In the genomic region with DNA sequence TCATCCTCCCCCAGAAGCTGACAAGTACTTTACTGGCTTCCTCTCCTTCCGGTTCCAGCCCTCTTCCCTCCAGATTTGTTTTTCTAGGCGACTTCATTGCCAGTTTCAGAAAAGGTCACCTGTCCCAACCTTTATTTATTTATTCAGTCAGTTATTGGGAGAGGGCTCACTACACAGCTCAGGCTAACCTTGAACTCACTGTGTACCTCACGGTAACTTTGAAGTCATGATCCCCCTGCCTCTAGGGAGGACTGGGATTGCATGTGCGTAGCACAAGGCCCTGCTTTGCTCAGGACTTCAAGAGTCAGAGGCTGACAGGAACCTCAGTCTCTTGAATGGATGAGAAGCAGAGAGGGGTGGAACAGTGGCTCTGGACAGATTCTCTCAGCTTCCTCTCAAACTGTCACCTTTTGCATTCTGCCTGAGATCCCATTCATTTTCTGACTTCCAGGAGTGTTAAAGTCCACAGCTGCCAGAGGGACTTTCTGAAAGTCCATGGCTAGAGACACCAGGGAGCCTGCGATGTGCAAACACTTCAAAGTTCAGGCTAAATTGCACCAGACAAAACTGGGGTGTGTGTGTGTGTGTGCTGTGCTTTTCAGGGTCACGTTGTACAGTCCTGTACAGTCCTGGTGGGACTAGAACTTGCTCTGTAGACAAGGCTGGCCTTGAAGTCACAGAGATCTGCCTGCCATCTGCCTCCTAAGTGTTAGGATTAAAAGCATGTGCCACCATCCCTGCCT, we compare ENCODE assay signal across 16 mouse cellular contexts.
DNase-seq lines count a peak whose midpoint lies in the region; ATAC-seq and TF ChIP-seq lines count a peak whose summit lies in the region.
"Had no signal": no experiment of that assay in that cellular context is flagged by ENCODE, and none has a peak within 500 bp of the region (broad histone marks: within the 10 kb centered on the region; RNA-seq: fewer than 3 reads in every experiment).

No protein-coding gene starts in this region.

- no peak for TF ChIP-seq EP300 in liver, postnatal 0 days (IDR thresholded peaks at IDR 0.05; ENCODE audit: low read depth)

- no peaks in the 10 kb centered on the region for H3K4me1 ChIP-seq in heart, embryonic 11.5 days (ENCODE audit: control insufficient read depth, insufficient read depth, low read length)
- peaks cover 3% of the 10 kb centered on the region; the same call in 1 of the 2 replicates for H3K4me1 ChIP-seq in intestine, embryonic 16.5 days (ENCODE audit: control insufficient read depth, insufficient read depth, low read length)
- no peaks in the 10 kb centered on the region for H3K4me1 ChIP-seq in liver, embryonic 13.5 days (replicated peaks)
- H3K4me1 ChIP-seq in liver, postnatal 0 days (ENCODE audit: insufficient read depth) = no peaks in the 10 kb centered on the region; the same call in 1 of the 2 replicates
- H3K4me1 ChIP-seq: embryonic facial prominence, embryonic 12.5 days; forebrain, embryonic 15.5 days; heart, embryonic 13.5 days; hindbrain, embryonic 12.5 days had no signal

- no peak for ATAC-seq in heart, embryonic 11.5 days (replicated peaks; ENCODE audit: insufficient number of reproducible peaks, low FRiP score, low TSS enrichment)
- peak; percentile 83 for ATAC-seq in intestine, embryonic 16.5 days
- ATAC-seq in liver, embryonic 13.5 days (ENCODE audit: low read depth) = peak; percentile 61; the same call in 1 of the 2 replicates
- ATAC-seq in liver, postnatal 0 days = peak; percentile 92
- ATAC-seq: forebrain, embryonic 15.5 days; hindbrain, embryonic 16.5 days; inflammation-experienced regulatory T-cells, adult 6 months had no signal

- no peak overlapping the region for H3K27ac ChIP-seq in heart, embryonic 11.5 days (ENCODE audit: low read depth, low read length)
- H3K27ac ChIP-seq in intestine, embryonic 16.5 days (ENCODE audit: low read length) = no peak overlapping the region
- peak overlapping the region; percentile 59 for H3K27ac ChIP-seq in liver, embryonic 13.5 days
- H3K27ac ChIP-seq in liver, postnatal 0 days (ENCODE audit: low read depth) = peak overlapping the region; percentile 79
- H3K27ac ChIP-seq: embryonic facial prominence, embryonic 12.5 days; forebrain, embryonic 15.5 days; heart, embryonic 13.5 days; hindbrain, embryonic 12.5 days had no signal

- no peak overlapping the region for H3K9ac ChIP-seq in heart, embryonic 11.5 days (ENCODE audit: low read depth, low read length)
- H3K9ac ChIP-seq in intestine, embryonic 16.5 days (ENCODE audit: low read depth, low read length) = no peak overlapping the region
- no peak overlapping the region for H3K9ac ChIP-seq in liver, embryonic 13.5 days
- H3K9ac ChIP-seq in liver, postnatal 0 days (replicated peaks) = no peak overlapping the region
- H3K9ac ChIP-seq: embryonic facial prominence, embryonic 12.5 days; forebrain, embryonic 15.5 days; heart, embryonic 13.5 days; hindbrain, embryonic 12.5 days had no signal

- no peak overlapping the region for H3K4me2 ChIP-seq in heart, embryonic 11.5 days
- H3K4me2 ChIP-seq in intestine, embryonic 16.5 days (ENCODE audit: low read depth, low read length) = no peak overlapping the region
- no peak overlapping the region for H3K4me2 ChIP-seq in liver, embryonic 13.5 days
- no peak overlapping the region for H3K4me2 ChIP-seq in liver, postnatal 0 days (ENCODE audit: low read depth, low read length)
- H3K4me2 ChIP-seq: embryonic facial prominence, embryonic 12.5 days; forebrain, embryonic 15.5 days; heart, embryonic 13.5 days; hindbrain, embryonic 12.5 days had no signal

- no peak for TF ChIP-seq CTCF in liver, postnatal 0 days (IDR thresholded peaks at IDR 0.05; ENCODE audit: low read depth)

- 65% methylated on average over 6 of the region's 6 CpGs for WGBS in heart, embryonic 11.5 days (ENCODE audit: insufficient replicate concordance)
- 57% methylated on average over 6 of the region's 6 CpGs for WGBS in intestine, embryonic 16.5 days
- WGBS in liver, embryonic 13.5 days (ENCODE audit: insufficient replicate concordance) = 57% methylated on average over 6 of the region's 6 CpGs
- 57% methylated on average over 6 of the region's 6 CpGs for WGBS in liver, postnatal 0 days (ENCODE audit: insufficient replicate concordance)

- H3K9me3 ChIP-seq in heart, embryonic 11.5 days (replicated peaks; ENCODE audit: control insufficient read depth, low read length) = no peaks in the 10 kb centered on the region
- no peaks in the 10 kb centered on the region for H3K9me3 ChIP-seq in intestine, embryonic 16.5 days (ENCODE audit: control insufficient read depth, low read length)
- H3K9me3 ChIP-seq in liver, embryonic 13.5 days (replicated peaks) = no peaks in the 10 kb centered on the region
- no peaks in the 10 kb centered on the region for H3K9me3 ChIP-seq in liver, postnatal 0 days (ENCODE audit: low read length)
- H3K9me3 ChIP-seq: embryonic facial prominence, embryonic 12.5 days; forebrain, embryonic 15.5 days; heart, embryonic 13.5 days; hindbrain, embryonic 12.5 days had no signal

- H3K4me3 ChIP-seq in heart, embryonic 11.5 days (ENCODE audit: low read depth, low read length) = no peak overlapping the region
- H3K4me3 ChIP-seq in intestine, embryonic 16.5 days (ENCODE audit: low read length) = no peak overlapping the region
- no peak overlapping the region for H3K4me3 ChIP-seq in liver, embryonic 13.5 days (replicated peaks)
- H3K4me3 ChIP-seq in liver, postnatal 0 days (ENCODE audit: low read depth, low read length) = no peak overlapping the region
- H3K4me3 ChIP-seq: embryonic facial prominence, embryonic 12.5 days; forebrain, embryonic 15.5 days; heart, embryonic 13.5 days; hindbrain, embryonic 12.5 days had no signal

- H3K36me3 ChIP-seq in heart, embryonic 11.5 days (ENCODE audit: control insufficient read depth, insufficient read depth, low read length) = no peaks in the 10 kb centered on the region
- H3K36me3 ChIP-seq in intestine, embryonic 16.5 days (ENCODE audit: control insufficient read depth, insufficient read depth, low read length) = no peaks in the 10 kb centered on the region
- H3K36me3 ChIP-seq in liver, embryonic 13.5 days = no peaks in the 10 kb centered on the region
- no peaks in the 10 kb centered on the region for H3K36me3 ChIP-seq in liver, postnatal 0 days (replicated peaks; ENCODE audit: insufficient read depth, low read length)
- H3K36me3 ChIP-seq: embryonic facial prominence, embryonic 12.5 days; forebrain, embryonic 15.5 days; heart, embryonic 13.5 days; hindbrain, embryonic 12.5 days had no signal

- DNase-seq in heart, adult 11 months = peak; percentile 27
- DNase-seq in liver, embryonic 13.5 days = no peak
- DNase-seq in liver, postnatal 0 days = peak; percentile 16
- DNase-seq in urinary bladder, postnatal 14 days (ENCODE audit: low spot score) = no peak
- no peak for DNase-seq in right cerebral cortex, postnatal 10 days (ENCODE audit: low spot score in 2 of 2)
- DNase-seq: cerebellum, adult 11 months; cerebellum, adult 8-10 months; heart, postnatal 36 days had no signal

- peaks cover 4% of the 10 kb centered on the region; the same call in 1 of the 2 replicates for H3K27me3 ChIP-seq in heart, embryonic 11.5 days (ENCODE audit: control insufficient read depth, insufficient read depth, low read length)
- 0 out of 2 replicates have a peak, but pooled peaks cover 6% of the 10 kb centered on the region for H3K27me3 ChIP-seq in intestine, embryonic 16.5 days (replicated peaks; ENCODE audit: control insufficient read depth, insufficient read depth, low read length)
- no peaks in the 10 kb centered on the region; the same call in 1 of the 2 replicates for H3K27me3 ChIP-seq in liver, embryonic 13.5 days
- H3K27me3 ChIP-seq in liver, postnatal 0 days (ENCODE audit: insufficient read depth, low read length) = no peaks in the 10 kb centered on the region
- H3K27me3 ChIP-seq: forebrain, embryonic 15.5 days had no signal

Comparison
In these comparisons a context has a peak if more than half of its experiments do, and no peak if none do; other contexts are left out.
1. DNase-seq: peak in heart, adult 11 months (single experiment) and liver, postnatal 0 days (single experiment); none in liver, embryonic 13.5 days (single experiment), urinary bladder, postnatal 14 days (single experiment) and right cerebral cortex, postnatal 10 days (0 of 2).
2. H3K27ac ChIP-seq: peak in liver, embryonic 13.5 days (single experiment) and liver, postnatal 0 days (single experiment); none in heart, embryonic 11.5 days (single experiment) and intestine, embryonic 16.5 days (single experiment).